Mouse (Mus musculus) layer of hippocampus, postnatal 36 days (tissue): Measurements from ENCODE around the gene Kdr. TPM values are rescaled to one million over a fixed set of nuclear protein-coding genes. Genes with fewer than 3 reads are reported as not detected.

Experiments
- DNase-seq, 2 experiments: peaks; one replicate each; pipeline ENCODE4 v3.0.0; 2022
- total RNA-seq, 2 experiments: library from RNA; stranded (reverse); gene quantifications; 2 replicates each; pipeline ENCODE4 v1.2.3; 2021

Kdr gene
- 1 to 10 TPM; 6.1 to 8.9 TPM for total RNA-seq

GRCm38 (mm10) chr5:75978374-75979100 is at the start of gene Kdr:
Gene Kdr, minus strand, starts transcription at chr5:75978458.
- peak in 1 of 2 experiments; percentile 16 for DNase-seq

DNA sequence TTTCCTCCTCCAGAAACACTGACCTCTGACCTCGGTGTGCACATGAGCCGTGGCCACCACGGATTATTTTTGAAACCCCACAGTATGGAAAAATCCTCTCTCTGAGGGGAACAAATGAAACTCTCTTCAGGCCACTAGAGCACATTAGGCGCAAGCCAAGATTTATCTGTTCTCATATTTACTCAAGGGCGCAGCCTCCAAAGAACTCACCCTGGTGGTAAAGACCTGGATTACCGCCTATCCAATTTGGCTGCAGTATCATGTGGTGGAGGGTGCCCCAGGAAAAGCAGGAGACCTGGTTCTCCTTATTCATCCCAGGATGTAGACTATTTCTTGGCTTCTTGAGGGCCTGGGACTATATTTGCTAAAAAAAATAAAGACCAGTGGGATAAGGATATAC is 48.5 kb upstream of the Kdr start:
- no peak for DNase-seq

- no peak for DNase-seq
Measured at GRCm38 (mm10) chr5:76025996-76026665, 47.9 kb upstream of the Kdr start.

- DNase-seq: no peak
Measured at GRCm38 (mm10) chr5:76023011-76023773, 44.9 kb upstream of the Kdr start.

DNA sequence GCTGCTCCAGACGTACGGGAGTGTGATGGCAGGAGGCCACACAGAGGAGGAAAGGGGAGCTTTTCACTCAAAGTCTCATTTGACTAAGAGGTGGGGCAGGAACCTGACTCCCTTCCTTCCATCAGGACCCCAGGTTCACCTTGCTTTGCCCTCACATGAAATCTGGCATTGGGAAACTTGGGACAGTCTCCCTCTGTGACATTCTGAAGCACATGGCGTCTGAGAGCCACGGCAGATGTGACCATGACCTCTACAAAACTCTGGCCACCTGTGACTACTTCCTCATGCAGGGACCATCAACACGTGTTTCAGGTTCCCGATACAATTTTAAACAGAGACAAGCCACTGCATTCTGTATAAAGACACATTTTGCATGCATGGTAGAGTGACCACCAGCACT is 44.2 kb upstream of the Kdr start:
- DNase-seq: no peak

DNA sequence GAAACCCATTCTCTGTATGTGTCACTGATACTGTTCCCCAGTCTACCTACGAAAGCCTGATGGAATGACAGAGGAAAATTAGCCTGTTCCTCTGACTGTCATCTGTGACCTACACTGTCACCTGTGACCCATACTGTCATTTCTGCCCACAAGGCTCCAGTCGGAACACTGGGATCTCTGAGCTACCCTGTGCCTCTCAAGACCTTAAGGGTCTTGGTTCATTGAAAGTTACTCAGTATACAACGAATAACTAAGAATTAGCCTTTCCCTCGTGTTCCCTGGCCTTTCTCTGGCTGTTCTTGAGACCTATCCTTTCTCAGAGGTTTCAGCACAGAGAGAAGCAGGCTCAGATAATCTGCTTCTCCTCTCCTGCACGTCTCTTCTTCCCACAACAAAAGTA is 40.1 kb upstream of the Kdr start:
- DNase-seq: no peak

DNA sequence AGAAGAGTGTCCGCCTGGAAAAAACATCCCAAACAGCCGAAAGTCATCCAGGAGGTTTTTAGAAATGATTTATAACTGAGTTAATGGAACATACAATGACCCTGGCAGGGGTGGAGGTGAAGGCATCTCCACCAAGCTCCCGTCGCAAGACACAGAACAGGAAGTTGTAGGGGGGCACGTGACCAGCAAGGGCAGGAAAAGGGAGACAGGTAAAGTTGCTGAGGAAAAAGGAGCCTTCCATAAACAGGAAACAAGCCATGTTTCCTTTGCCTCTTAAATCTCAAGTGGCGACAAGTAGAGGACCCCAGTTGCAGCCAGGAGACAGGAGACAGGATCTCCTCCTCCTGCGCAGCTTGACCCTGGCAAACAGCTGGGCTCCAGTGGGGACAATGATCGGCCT is 37.8 kb upstream of the Kdr start:
- no peak for DNase-seq

DNA sequence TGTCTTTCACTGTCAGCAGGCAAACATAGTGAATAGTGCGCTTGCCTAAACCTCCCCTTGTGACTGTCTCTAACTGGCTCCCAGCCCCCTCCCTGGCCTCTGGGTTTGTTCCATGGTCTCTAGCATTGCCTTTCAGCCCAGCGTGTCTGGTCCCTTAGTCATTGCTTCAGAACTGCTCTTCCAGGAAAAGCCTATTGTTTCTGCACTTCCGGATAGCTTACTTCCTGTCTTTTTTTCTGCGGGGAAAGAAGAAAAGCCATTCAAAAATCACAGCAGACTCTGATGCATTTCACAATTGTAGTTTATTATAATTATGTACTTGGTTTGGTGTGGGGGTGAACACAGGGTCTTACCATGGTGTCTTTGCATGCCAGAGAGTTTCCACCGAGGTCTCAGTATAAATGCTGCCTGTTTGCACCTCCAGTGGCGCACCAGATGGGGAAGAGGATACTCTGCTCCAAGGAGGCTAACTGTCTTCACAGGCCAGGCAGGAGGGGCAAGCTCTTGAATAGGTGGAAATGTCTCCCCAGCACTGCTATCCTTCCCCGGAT is 35.7 kb upstream of the Kdr start:
- no peak for DNase-seq

DNA sequence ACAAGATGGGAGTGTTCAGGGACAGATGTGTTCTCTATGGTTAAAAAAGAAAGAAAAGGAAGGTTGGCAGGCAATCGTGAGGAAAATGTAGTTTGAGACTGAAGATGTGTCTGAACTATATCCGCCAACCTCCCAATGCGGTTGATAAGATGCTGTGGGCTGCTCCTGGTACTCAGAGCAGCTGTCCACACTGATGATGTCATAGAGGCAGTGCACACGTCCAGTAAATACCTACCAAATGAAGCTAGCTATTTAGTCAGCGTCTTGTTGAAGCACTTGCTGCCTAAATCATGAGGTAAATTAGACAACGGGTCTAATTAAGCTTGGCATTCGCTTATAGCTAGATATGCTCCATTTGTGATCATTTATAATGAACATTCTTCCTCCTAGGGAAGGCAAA is 28.1 kb upstream of the Kdr start:
- no peak for DNase-seq

DNA sequence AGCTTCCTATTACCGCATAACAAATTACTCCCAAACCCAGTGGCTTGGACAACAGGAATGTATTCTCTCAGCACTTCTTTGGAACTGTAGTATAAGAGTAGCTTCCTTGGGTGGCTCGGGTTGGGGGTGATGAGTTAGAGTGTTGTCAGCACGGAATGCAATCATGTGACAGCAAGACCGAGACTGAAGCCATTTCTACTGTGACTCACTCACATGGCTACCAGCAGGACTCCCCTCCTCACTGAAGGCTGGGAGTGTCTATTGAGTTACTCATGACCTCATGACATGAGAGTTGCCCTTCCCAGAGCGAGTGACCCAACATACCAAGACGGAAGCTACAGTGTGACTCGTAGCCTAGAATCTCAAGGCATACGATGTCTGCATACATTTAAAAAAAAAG is 12.0 kb upstream of the Kdr start:
- no peak for DNase-seq

- DNase-seq: no peak
Measured at GRCm38 (mm10) chr5:75987530-75987929, 9.3 kb upstream of the Kdr start.

DNA sequence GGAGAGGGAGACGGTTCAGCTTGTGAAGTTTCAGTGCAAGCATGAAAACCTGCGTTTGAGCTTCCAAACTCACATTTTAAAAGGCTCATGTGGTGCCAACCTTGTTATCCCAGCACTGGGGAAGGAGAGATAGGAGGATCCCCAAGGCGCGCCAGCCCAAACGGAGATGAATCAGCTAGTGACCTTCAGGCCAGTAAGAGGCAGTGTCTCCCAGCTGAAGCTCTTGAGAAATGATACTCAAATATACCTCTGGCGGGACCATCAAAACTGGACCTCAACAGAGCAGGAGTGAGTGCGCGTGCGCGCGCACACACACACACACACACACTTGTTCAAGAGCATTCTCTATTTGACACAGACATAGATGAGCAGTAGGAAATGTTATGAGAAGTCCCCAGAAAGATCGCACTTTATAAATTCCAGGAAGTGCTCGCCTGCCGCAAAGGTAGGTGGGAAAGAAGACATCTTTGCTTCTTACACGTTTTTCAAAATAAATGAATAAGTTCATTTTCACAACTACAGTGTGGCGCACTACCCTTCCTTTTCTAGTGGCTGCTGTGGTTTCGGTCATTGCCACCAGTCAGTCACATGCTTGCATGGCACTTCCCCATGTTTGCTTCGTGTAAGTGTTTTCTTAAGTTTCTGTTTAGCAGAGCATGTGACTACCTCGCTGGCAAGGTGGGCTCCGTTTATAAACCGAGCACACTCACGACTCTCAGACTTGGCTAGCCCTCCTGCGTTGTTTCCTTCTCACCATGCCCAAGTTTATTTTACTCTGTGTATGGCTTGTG is 2.5 kb upstream of the Kdr start:
- DNase-seq: no peak

DNA sequence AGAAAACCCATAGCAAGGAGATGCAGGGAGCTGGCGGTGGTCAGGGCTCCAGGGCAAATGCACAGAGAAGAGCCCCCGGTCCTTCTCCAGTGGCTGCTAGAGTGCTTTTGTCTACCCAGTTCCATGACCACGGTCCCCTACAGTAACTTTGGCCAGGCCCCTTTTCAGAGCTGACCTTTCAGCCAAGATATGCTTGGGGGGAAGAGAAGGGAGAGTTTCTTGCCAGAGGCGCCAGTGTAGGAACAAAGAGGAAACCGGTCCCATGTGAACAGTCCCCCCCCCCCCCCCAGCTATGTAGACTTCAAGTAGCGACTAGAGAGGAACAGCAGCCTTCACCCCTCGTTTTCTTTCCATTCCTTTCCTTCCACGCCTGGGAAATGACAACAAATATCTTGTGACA is 850 bp upstream of the Kdr start:
- no peak for DNase-seq

GRCm38 (mm10) chr5:75977441-75978373 is 551 bp downstream of the Kdr start:
- peak in 1 of 2 experiments; percentile 13 for DNase-seq

GRCm38 (mm10) chr5:75976696-75977095 is 1.6 kb downstream of the Kdr start:
- no peak for DNase-seq

DNA sequence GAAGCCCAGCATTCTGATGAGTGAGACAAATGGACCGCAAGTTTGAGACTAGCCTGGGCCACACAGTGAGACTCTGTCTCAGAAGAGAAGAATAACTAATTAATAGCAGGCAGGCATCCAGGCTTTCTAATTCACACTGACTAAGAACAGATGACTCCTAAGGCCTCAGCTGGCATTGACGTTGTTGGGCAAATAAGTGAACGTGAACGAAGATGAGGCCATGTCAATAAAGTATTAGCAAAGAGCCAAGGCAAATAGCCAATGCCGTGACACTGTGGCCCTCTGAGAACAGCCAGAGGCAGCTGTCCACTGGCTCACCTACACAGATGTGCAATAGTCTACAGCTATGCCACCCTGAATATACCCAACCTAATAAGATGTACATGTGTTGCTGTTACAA is 2.9 kb downstream of the Kdr start:
- DNase-seq: no peak

DNA sequence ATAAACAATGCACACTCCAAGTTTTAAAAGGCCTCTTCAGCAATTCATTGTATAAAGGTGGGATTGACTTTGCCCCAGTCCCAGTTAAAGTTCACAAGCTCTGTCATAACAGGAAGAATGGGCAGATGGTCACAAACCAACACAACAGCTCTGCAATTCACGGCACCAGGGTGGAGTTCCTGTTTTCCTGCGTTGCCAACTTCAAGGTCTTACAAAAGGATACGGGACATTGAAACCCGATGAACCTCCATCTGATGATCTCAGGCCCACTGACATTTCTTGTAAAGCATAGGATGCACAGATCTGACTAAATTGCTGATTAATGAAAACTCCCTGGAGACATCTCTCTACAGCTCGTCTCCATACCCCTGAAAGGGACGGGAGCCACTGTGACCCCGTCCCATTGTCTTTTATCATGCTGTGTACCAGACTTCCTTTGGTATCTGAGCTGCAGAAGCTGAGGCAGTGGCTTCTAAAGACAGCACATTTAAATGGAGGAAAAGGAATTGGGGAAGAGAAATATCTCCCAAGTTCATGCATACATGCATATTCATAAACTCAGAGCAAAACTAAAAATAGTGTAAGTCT is 3.6 kb downstream of the Kdr start:
- DNase-seq: no peak

- DNase-seq: no peak
Measured at GRCm38 (mm10) chr5:75969887-75970286, 8.4 kb downstream of the Kdr start.

DNA sequence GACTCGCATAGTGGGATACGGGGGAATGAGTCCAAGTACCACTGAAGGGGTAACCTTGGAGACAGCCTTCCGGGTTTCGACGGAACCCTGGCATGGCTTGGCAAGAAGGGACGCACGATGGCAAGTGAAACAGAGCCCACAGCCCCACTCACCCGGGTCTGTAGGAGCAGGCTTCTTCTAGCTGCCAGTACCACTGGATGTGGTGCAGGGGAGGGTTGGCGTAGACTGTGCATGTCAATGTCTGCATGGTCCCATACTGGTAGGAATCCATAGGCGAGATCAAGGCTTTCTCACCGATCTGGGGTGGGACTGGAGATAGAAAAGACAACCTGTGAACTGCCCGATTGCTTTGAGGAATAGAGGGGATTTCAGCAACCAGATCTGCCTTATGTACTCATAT is 15.7 kb downstream of the Kdr start:
- no peak for DNase-seq

DNA sequence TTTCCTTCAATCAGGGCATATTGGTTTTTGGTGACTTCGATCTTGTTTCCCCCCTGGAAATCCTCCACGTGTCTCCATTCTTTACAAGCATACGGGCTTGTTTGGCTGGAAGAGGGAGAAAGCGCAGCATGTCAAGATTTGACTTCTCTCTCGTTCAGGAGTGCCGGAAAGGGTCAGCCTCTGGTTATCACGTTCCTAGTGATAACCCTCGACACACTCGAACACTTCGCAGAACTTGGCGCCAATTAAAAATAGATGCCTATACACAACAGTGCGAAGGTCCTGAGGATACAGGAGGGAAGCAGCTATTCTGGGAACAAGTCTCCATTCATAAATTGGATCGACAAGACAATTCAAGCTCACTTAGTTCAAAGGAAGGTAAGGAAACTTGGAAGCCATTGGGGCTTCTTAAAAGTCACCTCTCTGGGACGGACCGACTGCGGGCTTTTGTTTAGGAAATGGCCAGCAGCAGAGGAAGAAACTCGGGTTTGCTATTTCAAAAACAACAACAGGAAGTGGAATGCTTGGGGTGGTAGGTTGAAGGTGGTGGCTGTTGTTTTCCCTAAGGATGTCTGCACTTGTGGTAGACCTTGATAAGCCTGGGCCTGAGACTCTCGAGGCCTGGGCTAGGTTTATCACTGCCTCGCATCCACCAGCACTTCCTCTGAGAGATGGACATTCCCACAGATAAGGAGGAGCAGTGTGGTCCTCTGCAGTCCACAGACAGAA is 16.4 kb downstream of the Kdr start:
- no peak for DNase-seq
